Mouse (Mus musculus) spleen, adult 2 months (tissue): ENCODE measurements around the gene Galnt2. TPM values are rescaled to one million over a fixed set of nuclear protein-coding genes. Genes with fewer than 3 reads are reported as not detected.

Experiments used
- DNase-seq, 2 experiments: peaks; one replicate each; pipeline versions ENCODE4 v3.0.0 to v3.0.0-alpha.2; 2012 to 2021; ENCODE audit warnings: low spot score in 2 of 2, low read depth in 1 of 2
- H3K27ac ChIP-seq: fragments of 200-500 bp; 2 replicates; pipeline ENCODE4 v1.5.1; 2012; ENCODE audit warnings: low read length, inconsistent platforms; ENCODE audit not compliant: insufficient read depth
- H3K27me3 ChIP-seq: fragments of 200-500 bp; 2 replicates; pipeline ENCODE4 v1.6.1; 2012; ENCODE audit warnings: mild to moderate bottlenecking, moderate library complexity, low read length, inconsistent platforms; ENCODE audit not compliant: control insufficient read depth, insufficient read depth
- H3K36me3 ChIP-seq: fragments of 200-500 bp; 2 replicates; pipeline ENCODE4 v1.6.1; 2012; ENCODE audit warnings: mild to moderate bottlenecking, low read length, inconsistent platforms; ENCODE audit not compliant: control insufficient read depth, insufficient read depth
- H3K4me1 ChIP-seq: fragments of 200-500 bp; 2 replicates; pipeline ENCODE4 v1.6.1; 2011; ENCODE audit warnings: inconsistent platforms; ENCODE audit not compliant: control insufficient read depth, insufficient read depth, insufficient read length
- H3K4me3 ChIP-seq: fragments of 200-500 bp; 2 replicates; pipeline ENCODE4 v1.5.1; 2011; ENCODE audit warnings: mild to moderate bottlenecking, inconsistent platforms; ENCODE audit not compliant: insufficient read depth, insufficient read length; ENCODE audit errors: extremely low read depth
- CTCF ChIP-seq: fragments of 200-500 bp; IDR thresholded peaks from 2 replicates; pipeline ENCODE4 v1.5.1; 2011; ENCODE audit warnings: mild to moderate bottlenecking, inconsistent platforms; ENCODE audit not compliant: insufficient read depth, insufficient read length, insufficient replicate concordance; ENCODE audit errors: extremely low read depth
- POLR2A ChIP-seq: fragments of 200-500 bp; IDR thresholded peaks from 2 replicates; pipeline ENCODE4 v1.6.1; 2011; ENCODE audit warnings: low read depth, low read length, inconsistent platforms
- WGBS: fragments of 180-500 bp; shearing (Covaris S2); methylation state at CpG from one replicate; pipeline ENCODE4 v1.1.7; 2018; 5-methylcytosine and 5-hydroxymethylcytosine counted together
- polyA plus RNA-seq: library from polyadenylated mRNA; depleted of rRNA; stranded (reverse); fragments of >200 nt; gene quantifications from 2 replicates; pipeline ENCODE4 v1.2.3, GENCODE M21; 2012

The Galnt2 gene
- polyA plus RNA-seq, 1 experiment: 9.4 TPM

DNA sequence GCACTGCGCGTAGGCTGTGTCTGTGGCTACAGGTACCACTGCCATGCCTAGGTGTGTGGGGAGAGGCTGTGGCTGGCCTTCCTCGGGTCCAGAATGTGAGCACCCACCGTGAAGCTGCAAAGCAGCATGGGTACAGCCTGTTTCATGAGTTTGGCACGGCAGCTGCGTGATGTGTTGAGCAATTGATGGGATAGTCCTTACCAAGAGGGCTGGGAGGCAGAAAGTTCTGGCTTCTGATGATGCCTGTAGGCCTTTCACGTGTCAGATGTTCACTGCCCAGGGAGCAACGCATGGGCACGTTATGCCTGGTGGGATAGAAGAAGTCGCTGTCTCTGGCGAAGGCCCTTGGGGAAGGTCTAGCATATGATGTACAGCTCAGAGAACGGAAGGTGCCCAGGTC, 33.5 kb downstream of the Galnt2 start:
- TF ChIP-seq POLR2A (no peak), CTCF (no peak)
- Histone ChIP-seq H3K36me3 (no peaks in the 10 kb centered on the region), H3K4me3 (no peak overlapping the region), H3K4me1 (peaks cover 27% of the 10 kb centered on the region), H3K27me3 (no peaks in the 10 kb centered on the region), H3K27ac (no peak overlapping the region)
- no peak for DNase-seq
- WGBS: 79% methylated on average over 12 of the region's 12 CpGs

DNA sequence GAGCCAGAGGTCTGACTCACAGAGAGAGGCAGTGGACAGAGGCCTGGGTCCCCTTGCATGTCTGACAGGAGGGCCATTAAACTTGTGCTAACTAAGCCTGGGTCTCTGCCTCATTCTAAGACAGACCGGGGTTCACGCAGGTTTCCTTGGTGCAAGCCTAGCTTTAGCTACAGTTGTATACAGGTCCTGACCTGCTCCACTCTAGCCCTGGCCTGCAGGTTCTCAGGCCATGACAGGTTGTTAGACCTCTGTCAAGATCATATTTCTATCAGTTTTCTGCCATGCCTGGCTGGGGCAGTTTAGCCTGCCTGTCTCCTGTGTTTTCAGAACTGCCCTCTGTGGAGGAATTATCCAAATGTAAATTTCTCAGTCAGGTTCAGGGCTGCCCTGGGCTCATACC, 33.9 kb downstream of the Galnt2 start:
- Histone ChIP-seq H3K4me1 (peaks cover 24% of the 10 kb centered on the region), H3K4me3 (no peak overlapping the region), H3K36me3 (no peaks in the 10 kb centered on the region), H3K27me3 (no peaks in the 10 kb centered on the region), H3K27ac (no peak overlapping the region)
- TF ChIP-seq POLR2A: no peak
- no peak for TF ChIP-seq CTCF
- no peak for DNase-seq
- WGBS: 95% methylated on average over 2 of the region's 2 CpGs

DNA sequence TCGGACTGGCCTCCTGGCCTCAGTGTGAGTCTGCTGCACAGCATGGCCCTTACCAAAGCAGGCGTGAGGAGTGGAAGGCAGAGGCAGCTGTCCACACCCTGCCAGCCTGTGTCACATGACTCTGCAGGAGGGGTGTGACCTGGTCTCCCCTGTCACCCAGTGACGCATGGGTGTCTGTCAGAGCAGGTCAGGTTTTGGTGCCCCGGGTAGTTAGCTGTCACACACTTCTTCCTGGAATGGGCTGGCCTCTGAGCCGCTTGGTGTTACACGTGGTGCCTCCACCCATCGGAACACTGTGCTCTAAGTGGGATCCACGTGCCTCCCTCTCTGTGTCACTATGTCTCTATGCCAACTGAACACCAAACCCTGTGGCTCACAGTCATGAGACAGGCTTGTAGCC, 34.6 kb downstream of the Galnt2 start:
- 46% methylated on average over 8 of the region's 8 CpGs for WGBS
- TF ChIP-seq CTCF (no peak), POLR2A (no peak)
- Histone ChIP-seq H3K36me3 (no peaks in the 10 kb centered on the region), H3K27me3 (no peaks in the 10 kb centered on the region), H3K27ac (no peak overlapping the region), H3K4me3 (no peak overlapping the region), H3K4me1 (peaks cover 18% of the 10 kb centered on the region)
- DNase-seq: peak in 1 of 2 experiments; percentile 68

DNA sequence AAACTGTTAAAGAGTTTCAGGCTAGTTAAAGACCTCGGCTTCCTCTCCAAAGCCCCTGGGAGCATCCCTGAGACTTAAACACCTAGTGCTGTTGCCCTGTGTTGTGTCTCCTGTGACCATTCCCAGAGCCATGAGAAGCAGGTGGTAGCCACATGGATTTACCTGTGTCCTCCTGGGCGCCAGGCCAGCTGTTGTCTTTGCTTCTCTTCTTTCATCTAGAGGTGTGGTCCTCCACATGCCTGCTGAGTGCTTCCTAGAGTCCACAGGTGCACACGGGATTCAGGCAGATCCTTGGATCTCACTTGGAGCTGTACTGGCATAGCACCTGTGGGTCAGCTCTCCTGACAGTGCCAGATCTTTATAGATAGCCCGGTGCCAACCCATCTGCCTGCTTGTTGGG, 36.0 kb downstream of the Galnt2 start:
- Histone ChIP-seq H3K27me3 (no peaks in the 10 kb centered on the region), H3K4me1 (peaks cover 32% of the 10 kb centered on the region), H3K4me3 (no peak overlapping the region), H3K27ac (no peak overlapping the region), H3K36me3 (no peaks in the 10 kb centered on the region)
- DNase-seq: no peak
- 70% methylated on average over 4 of the region's 4 CpGs for WGBS
- no peak for TF ChIP-seq CTCF
- no peak for TF ChIP-seq POLR2A

DNA sequence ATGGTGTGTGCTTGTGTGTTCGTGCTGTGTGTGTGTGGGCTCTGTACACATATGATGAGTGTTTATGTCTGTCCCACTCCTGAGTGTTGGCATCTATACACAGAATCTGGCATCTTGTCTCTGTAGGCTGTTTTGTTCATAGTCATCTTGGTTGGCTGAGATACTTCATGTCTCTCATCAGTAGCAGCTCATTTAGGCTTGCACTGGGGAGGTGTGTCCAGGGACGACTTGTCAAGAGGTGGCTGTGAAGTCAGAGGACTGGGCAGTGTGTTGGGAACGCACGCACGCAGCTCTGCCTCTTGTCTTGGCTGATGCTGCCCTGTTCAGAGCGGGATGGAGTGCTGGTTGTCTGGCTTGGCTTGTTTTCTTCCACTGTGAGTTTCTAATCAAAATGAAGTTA, 39.3 kb downstream of the Galnt2 start:
- 89% methylated on average over 6 of the region's 6 CpGs for WGBS
- Histone ChIP-seq H3K36me3 (no peaks in the 10 kb centered on the region), H3K4me1 (peaks cover 41% of the 10 kb centered on the region), H3K4me3 (no peak overlapping the region), H3K27ac (no peak overlapping the region), H3K27me3 (no peaks in the 10 kb centered on the region)
- TF ChIP-seq POLR2A: no peak
- no peak for TF ChIP-seq CTCF
- no peak for DNase-seq

DNA sequence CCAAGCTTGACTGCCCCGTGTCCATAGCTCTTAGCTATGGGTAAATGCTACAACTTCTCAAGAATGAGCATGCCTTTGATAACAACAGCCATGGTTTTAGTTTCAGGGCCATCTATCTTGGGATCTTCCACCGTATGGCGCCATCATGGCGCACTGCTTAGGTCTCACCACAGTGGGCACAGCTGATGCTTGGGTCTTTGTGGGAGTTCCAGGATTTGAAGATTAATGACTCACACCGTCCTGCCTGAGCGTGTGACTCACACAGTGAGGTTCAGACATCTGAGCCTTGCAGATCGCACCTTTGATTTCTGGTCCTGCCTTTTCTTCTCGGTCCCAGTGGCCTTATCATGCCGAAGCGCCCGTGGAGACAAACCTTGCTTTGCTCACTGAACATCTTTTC, 39.7 kb downstream of the Galnt2 start:
- Histone ChIP-seq H3K27me3 (no peaks in the 10 kb centered on the region), H3K4me3 (no peak overlapping the region), H3K36me3 (no peaks in the 10 kb centered on the region), H3K4me1 (peaks cover 37% of the 10 kb centered on the region), H3K27ac (peak overlapping the region; percentile 46)
- 48% methylated on average over 11 of the region's 11 CpGs for WGBS
- DNase-seq: no peak
- no peak for TF ChIP-seq CTCF
- no peak for TF ChIP-seq POLR2A

DNA sequence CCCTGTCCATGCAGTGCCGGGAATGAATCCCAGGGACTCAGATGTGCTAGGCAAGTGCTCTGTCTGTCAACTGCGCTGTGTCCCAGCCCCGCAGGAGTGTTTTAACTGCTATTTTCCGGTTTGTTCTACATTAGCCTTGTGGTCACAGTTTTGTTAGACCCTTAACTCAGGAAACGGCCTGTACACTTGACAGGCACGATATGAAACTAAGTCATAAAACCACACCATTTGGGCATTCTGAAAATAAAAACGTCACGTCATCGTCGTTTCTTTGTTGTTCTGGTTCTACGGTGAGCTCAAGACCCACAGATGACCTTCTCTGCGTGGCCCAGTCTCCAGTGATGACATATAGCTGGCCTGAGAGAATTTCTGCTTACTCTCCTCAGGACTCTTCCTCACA, 40.3 kb downstream of the Galnt2 start:
- TF ChIP-seq POLR2A (no peak), CTCF (no peak)
- no peaks in the 10 kb centered on the region for H3K36me3 ChIP-seq
- H3K27ac ChIP-seq: peak overlapping the region; percentile 51

More for the DNA sequence above, 40.3 kb downstream of the Galnt2 start:
- H3K4me1 ChIP-seq: peaks cover 34% of the 10 kb centered on the region
- H3K27me3 ChIP-seq: no peaks in the 10 kb centered on the region
- DNase-seq: no peak
- H3K4me3 ChIP-seq: no peak overlapping the region
- 11% methylated on average over 12 of the region's 12 CpGs for WGBS
